Comparison of ENCODE assay signal across 29 mouse cellular contexts in the genomic region with DNA sequence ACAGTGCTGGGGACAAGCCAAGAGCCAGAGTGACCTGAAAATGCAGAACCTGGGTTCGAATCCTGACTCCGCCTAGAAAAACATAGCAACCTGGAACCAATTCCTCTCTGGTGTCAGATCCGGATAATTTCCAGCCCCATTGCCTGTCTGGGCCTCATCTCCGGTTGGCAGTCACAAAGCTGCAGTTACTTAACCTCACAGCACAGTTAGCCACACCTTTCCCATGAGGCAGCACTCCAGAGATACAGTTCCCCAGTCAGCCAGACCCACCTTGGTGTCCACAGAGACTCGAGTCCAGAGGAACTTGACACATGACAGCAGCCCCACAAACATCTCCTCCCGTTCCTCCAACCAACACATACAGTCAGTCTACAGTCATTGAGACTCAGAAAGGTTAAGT. TPM values are rescaled to one million over a fixed set of nuclear protein-coding genes. Genes with fewer than 3 reads are reported as not detected.
DNase-seq lines count a peak whose midpoint lies in the region; ATAC-seq and TF ChIP-seq lines count a peak whose summit lies in the region.
"Had no signal": no experiment of that assay in that cellular context is flagged by ENCODE, and none has a peak within 500 bp of the region (broad histone marks: within the 10 kb centered on the region; RNA-seq: fewer than 3 reads in every experiment).

No protein-coding gene starts in this region.

- no peaks in the 10 kb centered on the region for H3K27me3 ChIP-seq in lung, postnatal 0 days (replicated peaks; ENCODE audit: insufficient read depth, low read length)
- no peaks in the 10 kb centered on the region for H3K27me3 ChIP-seq in ES-Bruce4 (ENCODE audit: control insufficient read depth, insufficient read depth, low read length, poor library complexity, severe bottlenecking)
- H3K27me3 ChIP-seq: CH12.LX; embryonic facial prominence, embryonic 15.5 days; forebrain, embryonic 13.5 days; heart, embryonic 12.5 days; hindbrain, embryonic 15.5 days; lung, embryonic 15.5 days; neural tube, embryonic 13.5 days had no signal

- no peak overlapping the region for H3K9ac ChIP-seq in lung, postnatal 0 days (replicated peaks; ENCODE audit: low read depth)
- no peak overlapping the region for H3K9ac ChIP-seq in ES-Bruce4 (ENCODE audit: low read depth, poor library complexity, severe bottlenecking)
- H3K9ac ChIP-seq: embryonic facial prominence, embryonic 15.5 days; forebrain, embryonic 13.5 days; heart, embryonic 12.5 days; hindbrain, embryonic 15.5 days; liver, embryonic 14.5 days; lung, embryonic 15.5 days; neural tube, embryonic 13.5 days had no signal

- DNase-seq in lung, postnatal 0 days (ENCODE audit: low spot score): peak; percentile 16
- no peak for DNase-seq in lung, postnatal 36 days
- DNase-seq in gastrocnemius, adult 8-10 months (ENCODE audit: low spot score in 2 of 2): no peak
- DNase-seq: adrenal gland, adult 8-10 months; cerebellum, adult 2 months; gastrocnemius, postnatal 36 days; heart, adult 18-20 months; kidney, adult 18-20 months; layer of hippocampus, postnatal 36 days; left cerebral cortex, postnatal 4 days; right cerebral cortex, postnatal 4 days; thymus, adult 18-20 months; thymus, postnatal 36 days had no signal

- TF ChIP-seq CTCF in lung, postnatal 0 days (IDR thresholded peaks at IDR 0.05): no peak
- TF ChIP-seq CTCF in ES-Bruce4 (IDR thresholded peaks at IDR 0.05; ENCODE audit: low read depth, low read length): no peak
- no peak for TF ChIP-seq CTCF in embryonic fibroblast, embryonic 13.5 days (IDR thresholded peaks at IDR 0.05; ENCODE audit: borderline replicate concordance, insufficient read depth, low read length)

- no peak for ATAC-seq in lung, postnatal 0 days
- ATAC-seq in frontal cortex, adult (ENCODE audit: low TSS enrichment): no peak
- ATAC-seq: forebrain, embryonic 13.5 days; midbrain, embryonic 16.5 days had no signal

- TF ChIP-seq POLR2A in ES-Bruce4 (IDR thresholded peaks at IDR 0.05; ENCODE audit: insufficient read depth, low read length): no peak
- TF ChIP-seq POLR2A in embryonic fibroblast, embryonic 13.5 days (IDR thresholded peaks at IDR 0.05; ENCODE audit: low read depth, low read length): no peak

- 71% methylated on average over 6 of the region's 6 CpGs for WGBS in lung, postnatal 0 days

- peaks cover 19% of the 10 kb centered on the region; the same call in 1 of the 2 replicates for H3K4me1 ChIP-seq in lung, postnatal 0 days (ENCODE audit: insufficient read depth, low read depth, low read length)
- peaks cover 13% of the 10 kb centered on the region for H3K4me1 ChIP-seq in ES-Bruce4 (ENCODE audit: control insufficient read depth, insufficient read depth, low read length)
- peaks cover 37% of the 10 kb centered on the region for H3K4me1 ChIP-seq in embryonic fibroblast, embryonic 13.5 days (ENCODE audit: control insufficient read depth, insufficient read depth, low read length)
- H3K4me1 ChIP-seq: forebrain, embryonic 13.5 days; hindbrain, embryonic 15.5 days had no signal

- no peak for TF ChIP-seq EP300 in lung, postnatal 0 days (IDR thresholded peaks at IDR 0.05)
- no peak for TF ChIP-seq EP300 in ES-Bruce4 (IDR thresholded peaks at IDR 0.05; ENCODE audit: insufficient read depth, low read depth, low read length)

- no peak overlapping the region for H3K4me2 ChIP-seq in lung, postnatal 0 days (replicated peaks; ENCODE audit: low read depth, low read length)
- H3K4me2 ChIP-seq: embryonic facial prominence, embryonic 15.5 days; forebrain, embryonic 13.5 days; heart, embryonic 12.5 days; hindbrain, embryonic 15.5 days; lung, embryonic 15.5 days; midbrain, embryonic 11.5 days; neural tube, embryonic 13.5 days had no signal

- H3K9me3 ChIP-seq in lung, postnatal 0 days (ENCODE audit: low read length): no peaks in the 10 kb centered on the region
- no peaks in the 10 kb centered on the region for H3K9me3 ChIP-seq in ES-Bruce4 (replicated peaks; ENCODE audit: control insufficient read depth, insufficient read depth, low read length, poor library complexity, severe bottlenecking)
- H3K9me3 ChIP-seq: embryonic facial prominence, embryonic 10.5 days; embryonic facial prominence, embryonic 15.5 days; forebrain, embryonic 13.5 days; heart, embryonic 12.5 days; hindbrain, embryonic 15.5 days; lung, embryonic 15.5 days; neural tube, embryonic 13.5 days had no signal

- H3K4me3 ChIP-seq in lung, postnatal 0 days (ENCODE audit: low read depth, low read length): no peak overlapping the region
- no peak overlapping the region for H3K4me3 ChIP-seq in ES-Bruce4 (ENCODE audit: low read depth, low read length)
- H3K4me3 ChIP-seq in embryonic fibroblast, embryonic 13.5 days (ENCODE audit: insufficient read depth, low read length): no peak overlapping the region
- H3K4me3 ChIP-seq: embryonic facial prominence, embryonic 10.5 days; embryonic facial prominence, embryonic 15.5 days; forebrain, embryonic 13.5 days; heart, embryonic 12.5 days; hindbrain, embryonic 15.5 days; lung, embryonic 15.5 days; neural tube, embryonic 13.5 days had no signal

- H3K36me3 ChIP-seq in lung, postnatal 0 days (ENCODE audit: insufficient read depth, low read length): no peaks in the 10 kb centered on the region
- H3K36me3 ChIP-seq in ES-Bruce4 (ENCODE audit: control insufficient read depth, insufficient read depth, low read length, poor library complexity, severe bottlenecking): no peaks in the 10 kb centered on the region
- H3K36me3 ChIP-seq: embryonic facial prominence, embryonic 10.5 days; embryonic facial prominence, embryonic 15.5 days; heart, embryonic 12.5 days; hindbrain, embryonic 15.5 days; lung, embryonic 15.5 days; neural tube, embryonic 13.5 days had no signal

- no peak overlapping the region for H3K27ac ChIP-seq in lung, postnatal 0 days (ENCODE audit: low read length)
- H3K27ac ChIP-seq in ES-Bruce4 (ENCODE audit: insufficient read depth, low read length): 0 out of 2 replicates have a peak overlapping the region, but pooled peaks have one; percentile 12
- peak overlapping the region; percentile 48 for H3K27ac ChIP-seq in embryonic fibroblast, embryonic 13.5 days (ENCODE audit: insufficient read depth, low read length)
- H3K27ac ChIP-seq: embryonic facial prominence, embryonic 15.5 days; forebrain, embryonic 13.5 days; hindbrain, embryonic 15.5 days; kidney, postnatal 0 days; liver, embryonic 14.5 days; lung, embryonic 15.5 days; neural tube, embryonic 13.5 days; stomach, postnatal 0 days had no signal

RNA-seq across cellular contexts. Expression of a gene that starts 43.2 kb away (rescaled TPM):
- 59.3 and 67.3 TPM in 2 replicates for polyA plus RNA-seq in lung, postnatal 0 days (2015; fragmentation: Nextera tagmentation; extraction: Ambion mirVana)
- 584 and 601 TPM in 2 replicates for polyA plus RNA-seq in ES-Bruce4 (2011; ENCODE audit: insufficient read depth, insufficient read length, low read depth, missing spikeins)
- 718 and 1,071 TPM in 2 replicates for polyA plus RNA-seq in embryonic fibroblast, embryonic 13.5 days (2011; ENCODE audit: insufficient read length, low read depth, missing spikeins)
- 10 to 100 TPM; 33.4 to 51.3 (median 39.4) TPM for total RNA-seq in gastrocnemius, adult 8-10 months (2022)

RNA-seq across cellular contexts. Expression of a gene that starts 43.6 kb away (rescaled TPM):
- polyA plus RNA-seq in lung, postnatal 0 days (2015; fragmentation: Nextera tagmentation; extraction: Ambion mirVana): 121 and 122 TPM in 2 replicates
- 167 and 174 TPM in 2 replicates for polyA plus RNA-seq in ES-Bruce4 (2011; ENCODE audit: insufficient read depth, insufficient read length, low read depth, missing spikeins)
- polyA plus RNA-seq in embryonic fibroblast, embryonic 13.5 days (2011; ENCODE audit: insufficient read length, low read depth, missing spikeins): 229 and 271 TPM in 2 replicates
- total RNA-seq in gastrocnemius, adult 8-10 months (2022): 100 to 1,000 TPM; 189 to 214 (median 212) TPM
